Mouse (Mus musculus) cerebellum, adult 2 months (tissue): ENCODE measurements around the gene Sptssa.

Source experiments
- CTCF ChIP-seq: fragments of 200-500 bp; IDR thresholded peaks from 2 replicates; pipeline ENCODE4 v1.5.1; 2011; ENCODE audit warnings: low read depth, mild to moderate bottlenecking, control low read depth, low read length, moderate library complexity, borderline replicate concordance; ENCODE audit not compliant: insufficient read depth
- POLR2A ChIP-seq: fragments of 200-500 bp; IDR thresholded peaks from 2 replicates; pipeline ENCODE4 v1.6.1; 2011; ENCODE audit warnings: low read length, control low read depth, borderline replicate concordance; ENCODE audit not compliant: insufficient read depth

- no peak for TF ChIP-seq CTCF
- no peak for TF ChIP-seq POLR2A
Observed at GRCm38 (mm10) chr12:54654741-54655140, 1.6 kb downstream of the Sptssa start.
